Mouse (Mus musculus) forebrain, embryonic 10.5 days (tissue): ENCODE results near the gene Hcst. TPM values are rescaled to one million over a fixed set of nuclear protein-coding genes. Genes with fewer than 3 reads are reported as not detected.

Experiments used
- DNase-seq: peaks from one replicate; pipeline ENCODE4 v3.0.0-alpha.2; 2017; ENCODE audit warnings: low spot score; ENCODE audit errors: extremely low spot score
- H3K27ac ChIP-seq: fragments of 300-500 bp; sonication (generic); 2 replicates; pipeline ENCODE4 v1.5.1; 2016; ENCODE audit warnings: mild to moderate bottlenecking
- H3K27me3 ChIP-seq: fragments of 300-500 bp; sonication (generic); 2 replicates; pipeline ENCODE4 v1.6.1; 2016; ENCODE audit warnings: mild to moderate bottlenecking; ENCODE audit not compliant: poor library complexity, severe bottlenecking
- H3K36me3 ChIP-seq: fragments of 300-500 bp; sonication (generic); replicated peaks from 2 replicates; pipeline ENCODE4 v1.6.1; 2016; ENCODE audit warnings: mild to moderate bottlenecking, moderate library complexity
- H3K4me1 ChIP-seq: fragments of 300-500 bp; sonication (generic); 2 replicates; pipeline ENCODE4 v1.6.1; 2016
- H3K4me3 ChIP-seq: fragments of 300-500 bp; sonication (generic); 2 replicates; pipeline ENCODE4 v1.5.1; 2016; ENCODE audit warnings: mild to moderate bottlenecking, moderate library complexity
- H3K9me3 ChIP-seq: fragments of 300-500 bp; sonication (generic); 2 replicates; pipeline ENCODE4 v1.6.1; 2016; ENCODE audit warnings: mild to moderate bottlenecking, moderate library complexity
- WGBS: fragments of 180-500 bp; shearing (Covaris S2); methylation state at CpG from one replicate; pipeline ENCODE4 v1.1.7; 2016; 5-methylcytosine and 5-hydroxymethylcytosine counted together
- polyA plus RNA-seq: library from polyadenylated mRNA; unstranded; fragments of >200 nt; fragmentation: Nextera tagmentation; extraction: Ambion mirVana; gene quantifications from 2 replicates; pipeline ENCODE4 v1.2.1, GENCODE M21; 2016

Hcst gene
- 0.38 TPM in 1 of 2 replicates, not detected in the other for polyA plus RNA-seq

- Histone ChIP-seq H3K36me3 (0 out of 2 replicates have a peak, but pooled peaks cover 8% of the 10 kb centered on the region), H3K27me3 (peaks cover 34% of the 10 kb centered on the region), H3K4me3 (no peak within 1 kb of the TSS), H3K4me1 (peaks cover 26% of the 10 kb centered on the region), H3K27ac (no peak within 1 kb of the TSS), H3K9me3 (peaks cover 7% of the 10 kb centered on the region; the same call in 1 of the 2 replicates)
- no peak for DNase-seq
- 79% methylated on average over 10 of the region's 10 CpGs for WGBS
These were observed at the start of gene Hcst for GRCm38 (mm10) chr7:30419561-30420499. Gene Hcst, minus strand, starts transcription at chr7:30419854.

DNA sequence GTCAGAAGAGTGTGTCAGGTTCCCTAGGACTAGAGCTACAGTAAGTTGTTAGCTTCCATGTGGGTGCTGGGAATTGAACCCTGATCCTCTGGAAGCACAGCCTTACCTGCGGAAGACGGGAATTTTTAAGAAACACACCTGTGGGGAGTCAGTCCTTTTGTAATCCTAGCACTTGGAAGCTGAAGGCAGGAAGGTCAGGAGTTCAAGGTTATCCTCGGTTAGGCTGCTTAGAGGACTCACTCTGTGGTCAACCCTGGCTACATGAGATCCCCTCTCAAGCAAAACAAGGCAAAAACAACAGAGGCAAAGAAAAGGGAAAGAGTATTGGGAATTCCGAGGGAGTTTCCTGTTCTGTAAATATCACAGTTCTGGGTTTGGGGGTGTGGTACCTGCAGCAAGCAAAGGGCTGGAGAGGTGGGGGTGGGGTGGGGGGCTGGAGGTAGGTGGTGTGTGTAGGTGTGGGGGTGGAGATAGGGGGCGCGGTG is 45.2 kb upstream of the Hcst start:
- Histone ChIP-seq H3K27ac (no peak overlapping the region), H3K36me3 (no peaks in the 10 kb centered on the region), H3K9me3 (no peaks in the 10 kb centered on the region), H3K4me1 (peaks cover 17% of the 10 kb centered on the region), H3K4me3 (no peak overlapping the region), H3K27me3 (peaks cover 89% of the 10 kb centered on the region)
- no peak for DNase-seq
- 14% methylated on average over 6 of the region's 6 CpGs for WGBS

DNA sequence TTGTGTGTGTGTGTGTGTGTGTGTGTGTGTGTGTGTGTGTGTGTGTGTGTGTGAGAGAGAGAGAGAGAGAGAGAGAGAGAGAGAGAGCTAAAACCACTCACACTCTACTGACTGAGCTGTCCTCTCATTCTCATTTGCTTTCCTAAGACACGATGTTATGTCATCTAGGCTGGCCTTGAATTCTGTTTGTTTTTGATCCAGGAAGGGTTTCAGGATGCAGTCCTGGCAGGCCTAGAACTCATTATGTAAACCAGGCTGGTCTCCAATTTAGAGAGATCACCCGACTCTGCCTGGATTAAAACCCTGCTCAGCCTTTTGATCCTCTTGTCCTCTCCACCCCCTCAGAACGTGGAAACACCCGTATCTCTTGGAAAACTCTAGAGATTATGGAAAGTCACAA is 44.3 kb upstream of the Hcst start:
- peaks cover 17% of the 10 kb centered on the region for H3K4me1 ChIP-seq
- DNase-seq = no peak
- no peaks in the 10 kb centered on the region for H3K36me3 ChIP-seq
- no peaks in the 10 kb centered on the region for H3K9me3 ChIP-seq
- WGBS = 13% methylated on average over 4 of the region's 4 CpGs
- no peak overlapping the region for H3K27ac ChIP-seq
- H3K27me3 ChIP-seq = peaks cover 98% of the 10 kb centered on the region
- H3K4me3 ChIP-seq = no peak overlapping the region

GRCm38 (mm10) chr7:30463568-30463967 is 43.9 kb upstream of the Hcst start:
- Histone ChIP-seq H3K9me3 (no peaks in the 10 kb centered on the region), H3K36me3 (no peaks in the 10 kb centered on the region), H3K27ac (no peak overlapping the region), H3K4me1 (peaks cover 17% of the 10 kb centered on the region), H3K27me3 (peaks cover 100% of the 10 kb centered on the region), H3K4me3 (no peak overlapping the region)
- DNase-seq = no peak
- WGBS = 27% methylated on average over 7 of the region's 7 CpGs

- Histone ChIP-seq H3K36me3 (no peaks in the 10 kb centered on the region), H3K27ac (no peak overlapping the region), H3K27me3 (peaks cover 100% of the 10 kb centered on the region), H3K4me1 (peaks cover 23% of the 10 kb centered on the region), H3K9me3 (no peaks in the 10 kb centered on the region), H3K4me3 (no peak overlapping the region)
- 33% methylated on average over 6 of the region's 6 CpGs for WGBS
- DNase-seq = no peak
These were observed 39.8 kb upstream of the Hcst start for GRCm38 (mm10) chr7:30459484-30459883.

- Histone ChIP-seq H3K27ac (no peak within 1 kb of the TSS), H3K36me3 (no peaks in the 10 kb centered on the region), H3K4me3 (peak within 1 kb of the TSS; percentile 41), H3K4me1 (peaks cover 34% of the 10 kb centered on the region), H3K27me3 (peaks cover 100% of the 10 kb centered on the region), H3K9me3 (no peaks in the 10 kb centered on the region)
- 2% methylated on average over 16 of the region's 16 CpGs for WGBS
- DNase-seq = peak; percentile 40
These were observed 38.1 kb upstream of the Hcst start, which contains the start of the genes Kirrel2 and Nphs1 for GRCm38 (mm10) chr7:30457629-30458330. Gene Kirrel2, minus strand, starts transcription at chr7:30457690. Gene Nphs1, plus strand, starts transcription at chr7:30458315.

DNA sequence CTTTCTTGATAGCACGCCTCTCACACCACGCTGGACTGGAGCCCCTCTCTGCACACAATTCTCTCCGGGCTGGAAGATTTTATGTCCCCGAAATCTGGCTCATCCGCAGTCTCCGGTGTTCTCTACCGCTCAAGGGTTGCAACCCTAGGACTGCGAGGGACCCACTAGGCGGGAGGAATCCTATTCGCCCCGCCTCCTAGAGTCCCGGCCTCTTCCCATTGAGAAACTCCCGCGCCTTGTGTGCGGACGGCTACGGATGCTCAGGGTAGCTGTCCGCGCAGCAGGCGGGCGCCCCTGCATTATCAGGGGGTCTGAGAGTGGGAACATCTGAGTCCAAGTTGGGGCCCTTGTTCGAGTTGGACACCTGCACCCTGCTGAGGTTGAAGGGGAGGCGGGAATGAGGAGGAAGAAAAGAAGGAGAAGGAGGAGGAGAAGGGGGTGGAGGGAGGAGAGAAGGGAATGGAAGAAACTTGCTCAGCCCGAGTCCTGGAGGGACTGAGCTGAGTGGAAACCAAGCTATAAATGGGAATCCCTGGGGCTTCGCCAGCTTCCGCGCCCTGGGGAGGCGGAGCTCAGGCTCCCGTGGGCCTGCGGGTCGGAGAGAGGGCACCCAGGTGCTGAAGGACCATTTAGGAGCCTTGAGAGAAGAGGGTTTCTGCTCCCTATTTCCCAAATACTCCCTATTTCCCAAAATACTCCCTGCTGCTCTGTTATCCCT is 37.4 kb upstream of the Hcst start:
- Histone ChIP-seq H3K27me3 (peaks cover 100% of the 10 kb centered on the region), H3K9me3 (no peaks in the 10 kb centered on the region), H3K4me1 (peaks cover 34% of the 10 kb centered on the region), H3K27ac (no peak overlapping the region), H3K36me3 (no peaks in the 10 kb centered on the region), H3K4me3 (peak overlapping the region; percentile 41)
- WGBS = under 1% methylated on average over 31 of the region's 31 CpGs
- DNase-seq = no peak

GRCm38 (mm10) chr7:30456487-30456886 is 36.8 kb upstream of the Hcst start:
- no peak overlapping the region for H3K27ac ChIP-seq
- no peaks in the 10 kb centered on the region for H3K36me3 ChIP-seq
- H3K4me3 ChIP-seq = peak overlapping the region; percentile 41
- H3K27me3 ChIP-seq = peaks cover 100% of the 10 kb centered on the region
- H3K9me3 ChIP-seq = no peaks in the 10 kb centered on the region
- no peak for DNase-seq
- peaks cover 34% of the 10 kb centered on the region for H3K4me1 ChIP-seq
- under 1% methylated on average over 9 of the region's 9 CpGs for WGBS

GRCm38 (mm10) chr7:30454259-30454658 is 34.6 kb upstream of the Hcst start:
- Histone ChIP-seq H3K9me3 (no peaks in the 10 kb centered on the region), H3K4me1 (peaks cover 34% of the 10 kb centered on the region), H3K27ac (no peak overlapping the region), H3K4me3 (peak overlapping the region; percentile 32; the same call in 1 of the 2 replicates), H3K27me3 (peaks cover 97% of the 10 kb centered on the region), H3K36me3 (no peaks in the 10 kb centered on the region)
- 5% methylated on average over 6 of the region's 6 CpGs for WGBS
- DNase-seq = no peak

GRCm38 (mm10) chr7:30453766-30454165 is 34.1 kb upstream of the Hcst start:
- Histone ChIP-seq H3K4me3 (peak overlapping the region; percentile 32; the same call in 1 of the 2 replicates), H3K27me3 (peaks cover 92% of the 10 kb centered on the region), H3K9me3 (no peaks in the 10 kb centered on the region), H3K4me1 (peaks cover 34% of the 10 kb centered on the region), H3K36me3 (no peaks in the 10 kb centered on the region), H3K27ac (no peak overlapping the region)
- no peak for DNase-seq
- 2% methylated on average over 25 of the region's 25 CpGs for WGBS

GRCm38 (mm10) chr7:30453327-30453726 is 33.7 kb upstream of the Hcst start:
- Histone ChIP-seq H3K27me3 (peaks cover 87% of the 10 kb centered on the region), H3K4me1 (peaks cover 32% of the 10 kb centered on the region), H3K4me3 (peak overlapping the region; percentile 32; the same call in 1 of the 2 replicates), H3K36me3 (no peaks in the 10 kb centered on the region), H3K9me3 (no peaks in the 10 kb centered on the region; the same call in 1 of the 2 replicates), H3K27ac (no peak overlapping the region)
- WGBS = 13% methylated on average over 25 of the region's 25 CpGs
- no peak for DNase-seq

GRCm38 (mm10) chr7:30450241-30450640 is 30.6 kb upstream of the Hcst start:
- DNase-seq = no peak
- Histone ChIP-seq H3K27ac (no peak overlapping the region), H3K27me3 (peaks cover 74% of the 10 kb centered on the region), H3K9me3 (peaks cover 17% of the 10 kb centered on the region; the same call in 1 of the 2 replicates), H3K4me3 (no peak overlapping the region), H3K36me3 (no peaks in the 10 kb centered on the region), H3K4me1 (peaks cover 20% of the 10 kb centered on the region)
- WGBS = 78% methylated on average over 7 of the region's 7 CpGs
